Mouse (Mus musculus): ENCODE data around the gene Col25a1.

DNA sequence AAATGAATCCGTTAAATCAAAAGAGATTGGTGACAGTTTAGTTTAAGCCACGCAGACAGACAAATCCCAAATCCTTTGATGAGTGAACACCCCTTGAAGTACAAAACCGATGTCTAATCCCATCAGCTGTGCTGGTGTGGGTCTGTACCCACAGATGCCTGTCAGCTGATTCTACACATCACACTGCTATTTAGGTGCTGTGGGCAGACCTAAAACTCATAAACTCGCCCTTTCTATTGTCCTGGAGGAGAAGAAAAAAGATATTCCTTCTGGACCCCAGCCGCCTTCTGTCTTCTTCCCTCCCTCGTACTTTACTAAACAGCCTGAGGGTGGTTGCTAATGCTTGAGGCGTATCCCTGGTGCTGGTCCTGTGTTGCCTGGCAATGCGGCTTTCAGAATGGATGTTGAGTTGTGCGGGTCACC, 387.2 kb downstream of the Col25a1 start:
- TF ChIP-seq CTCF (IDR thresholded peaks at IDR 0.05; ENCODE audit: extremely low read depth, insufficient read depth, low read length) (no peak), POLR2A (IDR thresholded peaks at IDR 0.05; ENCODE audit: extremely low read depth, insufficient read depth, low read length) (no peak)
